Comparison of ENCODE assay signal across 18 mouse cellular contexts in genomic region chr1:75138448-75138847, GRCm38 (mm10). TPM values are rescaled to one million over a fixed set of nuclear protein-coding genes. Genes with fewer than 3 reads are reported as not detected.
"Had no signal": no experiment of that assay in that cellular context is flagged by ENCODE, and none has a peak within 500 bp of the region (broad histone marks: within the 10 kb centered on the region; RNA-seq: fewer than 3 reads in every experiment).

No protein-coding gene starts in this region.

- ATAC-seq: intestine, postnatal 0 days had no signal

- H3K27ac ChIP-seq: lung, embryonic 15.5 days had no signal

- H3K4me3 ChIP-seq: lung, embryonic 15.5 days had no signal

- DNase-seq: kidney, adult 2 months; kidney, postnatal 14 days; kidney, postnatal 4 days; lung, adult 18-20 months; lung, postnatal 10 days; lung, postnatal 36 days; midbrain, embryonic 14.5 days; thymus, adult 18-20 months; thymus, postnatal 36 days had no signal

- H3K9me3 ChIP-seq: lung, embryonic 15.5 days had no signal

- H3K27me3 ChIP-seq: lung, embryonic 15.5 days had no signal

- H3K4me2 ChIP-seq: lung, embryonic 15.5 days; midbrain, embryonic 11.5 days had no signal

- H3K9ac ChIP-seq: lung, embryonic 15.5 days had no signal

RNA-seq across cellular contexts. Expression of gene Slc23a3, which starts 4.8 kb away (rescaled TPM):
- total RNA-seq: megakaryocyte-erythroid progenitor cell, adult 5-6 weeks; midbrain, postnatal 0 days had no signal
- polyA plus RNA-seq: limb, embryonic 11.5 days; midbrain, embryonic 11.5 days; midbrain, embryonic 14.5 days; midbrain, postnatal 0 days; neural tube, embryonic 11.5 days; neural tube, embryonic 14.5 days; testis, adult 2 months had no signal
